Mouse (Mus musculus) testis, adult 2 months (tissue): ENCODE results near the gene Stk10.

Experiments used
- CTCF ChIP-seq: fragments of 200-500 bp; IDR thresholded peaks from 2 replicates; pipeline ENCODE4 v1.5.1; 2012; ENCODE audit warnings: low read depth, mild to moderate bottlenecking, inconsistent platforms, low read length, moderate library complexity; ENCODE audit not compliant: control insufficient read depth, insufficient read depth, insufficient replicate concordance
- POLR2A ChIP-seq: fragments of 200-500 bp; IDR thresholded peaks from 2 replicates; pipeline ENCODE4 v1.6.1; 2012; ENCODE audit warnings: low read depth, mild to moderate bottlenecking, inconsistent platforms, low read length, moderate library complexity; ENCODE audit not compliant: control insufficient read depth

DNA sequence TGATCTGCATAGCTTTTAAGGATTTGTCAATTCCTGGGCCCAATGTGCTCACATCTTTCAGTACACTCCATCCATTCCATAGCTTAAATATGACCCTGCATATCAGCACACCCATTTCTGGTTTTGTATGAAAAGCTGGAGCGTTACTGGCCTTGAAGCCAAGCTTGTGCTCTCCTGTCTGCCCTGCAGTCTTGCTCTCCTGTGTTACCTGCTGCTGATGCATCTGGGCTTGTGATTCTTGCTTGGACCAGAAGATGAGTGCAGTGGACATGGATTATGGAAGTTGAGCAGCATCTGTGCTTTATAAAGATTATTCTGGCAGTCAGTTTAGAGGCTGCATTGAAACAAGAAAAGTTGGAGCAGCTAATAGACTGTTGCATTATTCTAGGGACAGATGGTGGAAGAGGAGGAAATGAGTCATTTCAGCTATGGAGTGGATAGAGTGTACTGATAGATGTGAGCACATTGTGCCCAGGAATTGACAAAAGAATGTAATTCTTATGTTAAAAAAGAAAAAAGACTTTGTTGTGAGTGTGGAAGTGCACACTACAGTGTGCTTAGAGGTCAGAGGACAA, 129.1 kb downstream of the Stk10 start:
- TF ChIP-seq CTCF: no peak
- TF ChIP-seq POLR2A: no peak
